In the genomic region with DNA sequence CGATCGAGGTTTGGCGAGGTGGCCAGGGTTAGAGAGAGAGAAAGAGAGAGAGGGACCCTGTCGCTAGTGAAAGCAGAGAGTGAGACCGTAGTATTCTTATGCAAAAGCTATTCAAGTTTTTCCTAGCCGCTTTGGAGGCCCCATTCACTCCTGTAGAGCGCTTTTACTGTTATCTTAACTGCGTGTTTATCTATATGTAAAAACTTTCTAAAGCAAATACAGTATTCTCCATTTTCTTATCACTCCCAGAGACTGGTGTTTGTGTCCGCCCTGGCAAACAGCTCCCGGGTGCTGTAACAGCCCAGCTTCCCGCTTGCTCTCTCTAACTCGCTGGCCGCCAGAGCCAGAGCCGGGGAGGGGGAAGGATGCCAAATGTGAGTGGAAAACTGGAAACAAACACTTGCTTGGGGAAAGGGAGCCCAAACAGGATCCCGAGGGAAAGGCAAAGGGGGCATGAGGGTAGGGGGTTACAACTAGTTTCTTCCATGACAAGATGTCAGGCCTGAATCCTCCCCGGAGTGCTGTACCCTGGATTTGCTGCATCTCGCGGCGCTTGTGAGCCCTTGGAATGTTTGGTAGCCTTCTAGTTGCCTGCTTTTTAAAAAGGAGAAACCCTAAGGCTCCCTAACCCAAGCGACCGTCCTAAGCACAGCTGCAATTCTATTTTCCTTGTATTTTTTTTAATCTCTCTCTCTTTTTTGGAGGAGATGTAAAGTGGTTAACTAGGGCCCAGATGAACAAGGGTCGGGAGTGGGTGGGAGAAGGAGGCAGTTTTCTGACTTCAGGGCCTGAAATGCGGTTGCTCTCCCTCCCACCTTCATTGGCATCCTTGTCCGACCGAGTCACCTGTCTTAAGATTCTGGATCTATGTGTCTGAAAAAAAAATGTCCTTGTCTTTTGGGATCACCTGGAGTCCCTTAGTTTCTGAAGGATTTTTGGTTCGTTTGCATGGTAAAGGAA, we compare ENCODE assay signal across 20 mouse cellular contexts. TPM values are rescaled to one million over a fixed set of nuclear protein-coding genes. Genes with fewer than 3 reads are reported as not detected.
A peak's percentile ranks its signal among the peaks of the same experiment; 100 is the strongest.
DNase-seq lines count a peak whose midpoint lies in the region; ATAC-seq and TF ChIP-seq lines count a peak whose summit lies in the region.
"Had no signal": no experiment of that assay in that cellular context is flagged by ENCODE, and none has a peak within 500 bp of the region (broad histone marks: within the 10 kb centered on the region; RNA-seq: fewer than 3 reads in every experiment).

No protein-coding gene starts in this region.

- DNase-seq in hindbrain, postnatal 0 days (ENCODE audit: low spot score), result no peak
- peak; percentile 40 for DNase-seq in embryonic facial prominence, embryonic 11.5 days (ENCODE audit: low spot score)
- no peak for DNase-seq in forebrain, postnatal 0 days
- DNase-seq in neural tube, embryonic 11.5 days (ENCODE audit: low spot score), result peak; percentile 54
- no peak for DNase-seq in T-cell, adult 2 months (ENCODE audit: low spot score)
- DNase-seq in frontal cortex, adult 2 months (ENCODE audit: extremely low spot score in 1 of 2, low spot score in 1 of 2), result no peak
- DNase-seq in B cell, adult 2 months, result no peak
- DNase-seq: adrenal gland, postnatal 25 days; cerebellum, adult 11-12 months; gastrocnemius, postnatal 14 days; right cerebral cortex, postnatal 25 days had no signal

- peaks cover 85% of the 10 kb centered on the region for H3K27me3 ChIP-seq in hindbrain, postnatal 0 days (ENCODE audit: insufficient read depth, low read length)
- H3K27me3 ChIP-seq in hindbrain, embryonic 12.5 days, result peaks cover 92% of the 10 kb centered on the region
- peaks cover 78% of the 10 kb centered on the region for H3K27me3 ChIP-seq in embryonic facial prominence, embryonic 11.5 days (ENCODE audit: control insufficient read depth, insufficient read depth, low read length)
- peaks cover 48% of the 10 kb centered on the region for H3K27me3 ChIP-seq in forebrain, postnatal 0 days (ENCODE audit: insufficient read depth, low read length)
- peaks cover 97% of the 10 kb centered on the region for H3K27me3 ChIP-seq in neural tube, embryonic 11.5 days (ENCODE audit: control insufficient read depth, insufficient read depth, low read length)

- no peak overlapping the region for H3K9ac ChIP-seq in hindbrain, postnatal 0 days (replicated peaks; ENCODE audit: low read length)
- no peak overlapping the region for H3K9ac ChIP-seq in hindbrain, embryonic 12.5 days
- H3K9ac ChIP-seq in embryonic facial prominence, embryonic 11.5 days (replicated peaks; ENCODE audit: low read length), result peak overlapping the region; percentile 50
- peak overlapping the region; percentile 29; the same call in 1 of the 2 replicates for H3K9ac ChIP-seq in forebrain, postnatal 0 days
- H3K9ac ChIP-seq in neural tube, embryonic 11.5 days (ENCODE audit: low read length), result no peak overlapping the region
- H3K9ac ChIP-seq: heart, embryonic 15.5 days; intestine, embryonic 15.5 days; liver, embryonic 14.5 days; neural tube, embryonic 13.5 days had no signal

- H3K36me3 ChIP-seq in hindbrain, postnatal 0 days (ENCODE audit: insufficient read depth, low read length), result no peaks in the 10 kb centered on the region
- H3K36me3 ChIP-seq in hindbrain, embryonic 12.5 days, result no peaks in the 10 kb centered on the region
- H3K36me3 ChIP-seq in embryonic facial prominence, embryonic 11.5 days (replicated peaks; ENCODE audit: control insufficient read depth, insufficient read depth, low read depth, low read length), result no peaks in the 10 kb centered on the region
- H3K36me3 ChIP-seq in forebrain, postnatal 0 days (ENCODE audit: insufficient read depth), result no peaks in the 10 kb centered on the region
- H3K36me3 ChIP-seq in neural tube, embryonic 11.5 days (ENCODE audit: control insufficient read depth, insufficient read depth, low read length), result no peaks in the 10 kb centered on the region
- H3K36me3 ChIP-seq: heart, embryonic 15.5 days; intestine, embryonic 15.5 days; neural tube, embryonic 13.5 days had no signal

- no peak for TF ChIP-seq CTCF in hindbrain, postnatal 0 days (IDR thresholded peaks at IDR 0.05; ENCODE audit: low read depth)
- TF ChIP-seq CTCF in forebrain, postnatal 0 days (IDR thresholded peaks at IDR 0.05; ENCODE audit: low read depth), result no peak

- 3% methylated on average over 26 of the region's 26 CpGs for WGBS in hindbrain, postnatal 0 days
- WGBS in hindbrain, embryonic 12.5 days, result under 1% methylated on average over 25 of the region's 26 CpGs
- under 1% methylated on average over 25 of the region's 26 CpGs for WGBS in embryonic facial prominence, embryonic 11.5 days
- WGBS in forebrain, postnatal 0 days, result 11% methylated on average over 26 of the region's 26 CpGs
- under 1% methylated on average over 26 of the region's 26 CpGs for WGBS in neural tube, embryonic 11.5 days

- H3K27ac ChIP-seq in hindbrain, postnatal 0 days, result no peak overlapping the region
- H3K27ac ChIP-seq in hindbrain, embryonic 12.5 days, result no peak overlapping the region
- no peak overlapping the region for H3K27ac ChIP-seq in embryonic facial prominence, embryonic 11.5 days (replicated peaks; ENCODE audit: low read depth, low read length)
- 0 out of 2 replicates have a peak overlapping the region, but pooled peaks have one; percentile 22 for H3K27ac ChIP-seq in forebrain, postnatal 0 days (ENCODE audit: low read depth, low read length)
- H3K27ac ChIP-seq in neural tube, embryonic 11.5 days (ENCODE audit: low read depth, low read length), result no peak overlapping the region
- H3K27ac ChIP-seq: heart, embryonic 15.5 days; intestine, embryonic 15.5 days; liver, embryonic 14.5 days; macrophage; neural tube, embryonic 13.5 days had no signal

- no peak overlapping the region for H3K4me2 ChIP-seq in hindbrain, postnatal 0 days (ENCODE audit: low read depth, low read length)
- H3K4me2 ChIP-seq in hindbrain, embryonic 12.5 days (replicated peaks), result no peak overlapping the region
- H3K4me2 ChIP-seq in embryonic facial prominence, embryonic 11.5 days (ENCODE audit: low read depth, low read length), result peak overlapping the region; percentile 11
- peak overlapping the region; percentile 23 for H3K4me2 ChIP-seq in forebrain, postnatal 0 days (ENCODE audit: low read depth)
- H3K4me2 ChIP-seq in neural tube, embryonic 11.5 days (ENCODE audit: low read depth), result no peak overlapping the region
- H3K4me2 ChIP-seq: heart, embryonic 15.5 days; intestine, embryonic 15.5 days; neural tube, embryonic 13.5 days had no signal

- peak overlapping the region; percentile 1; the same call in 1 of the 2 replicates for H3K4me3 ChIP-seq in hindbrain, postnatal 0 days (ENCODE audit: low read length)
- H3K4me3 ChIP-seq in hindbrain, embryonic 12.5 days, result no peak overlapping the region
- H3K4me3 ChIP-seq in embryonic facial prominence, embryonic 11.5 days (ENCODE audit: low read depth, low read length), result peak overlapping the region; percentile 17
- peak overlapping the region; percentile 23 for H3K4me3 ChIP-seq in forebrain, postnatal 0 days (ENCODE audit: low read depth, low read length)
- H3K4me3 ChIP-seq in neural tube, embryonic 11.5 days (ENCODE audit: low read depth, low read length), result no peak overlapping the region
- H3K4me3 ChIP-seq: erythroblast, embryonic 14.5 days; heart, embryonic 15.5 days; intestine, embryonic 15.5 days; neural tube, embryonic 13.5 days had no signal

- no peaks in the 10 kb centered on the region for H3K9me3 ChIP-seq in hindbrain, postnatal 0 days (ENCODE audit: low read length)
- H3K9me3 ChIP-seq in hindbrain, embryonic 12.5 days (replicated peaks), result no peaks in the 10 kb centered on the region
- H3K9me3 ChIP-seq in embryonic facial prominence, embryonic 11.5 days (replicated peaks; ENCODE audit: control insufficient read depth, low read length), result no peaks in the 10 kb centered on the region
- no peaks in the 10 kb centered on the region for H3K9me3 ChIP-seq in forebrain, postnatal 0 days (ENCODE audit: low read length)
- no peaks in the 10 kb centered on the region for H3K9me3 ChIP-seq in neural tube, embryonic 11.5 days (ENCODE audit: control insufficient read depth, low read length)
- H3K9me3 ChIP-seq: heart, embryonic 15.5 days; intestine, embryonic 15.5 days; neural tube, embryonic 13.5 days had no signal

- H3K4me1 ChIP-seq in hindbrain, postnatal 0 days (ENCODE audit: insufficient read depth, low read length), result 0 out of 2 replicates have a peak, but pooled peaks cover 3% of the 10 kb centered on the region
- H3K4me1 ChIP-seq in hindbrain, embryonic 12.5 days, result peaks cover 18% of the 10 kb centered on the region
- H3K4me1 ChIP-seq in embryonic facial prominence, embryonic 11.5 days (ENCODE audit: control insufficient read depth, insufficient read depth, low read length), result no peaks in the 10 kb centered on the region
- H3K4me1 ChIP-seq in forebrain, postnatal 0 days (ENCODE audit: insufficient read depth), result no peaks in the 10 kb centered on the region
- 0 out of 2 replicates have a peak, but pooled peaks cover 3% of the 10 kb centered on the region for H3K4me1 ChIP-seq in neural tube, embryonic 11.5 days (ENCODE audit: control insufficient read depth, insufficient read depth, low read length)

- no peak for ATAC-seq in hindbrain, postnatal 0 days
- ATAC-seq in hindbrain, embryonic 12.5 days (ENCODE audit: low FRiP score), result no peak
- no peak for ATAC-seq in embryonic facial prominence, embryonic 11.5 days (replicated peaks; ENCODE audit: insufficient number of reproducible peaks, low FRiP score, low TSS enrichment, low read depth)
- ATAC-seq in forebrain, postnatal 0 days, result no peak
- ATAC-seq in neural tube, embryonic 11.5 days (ENCODE audit: insufficient read depth, low FRiP score, low TSS enrichment), result no peak
- ATAC-seq: intestine, embryonic 15.5 days; Patski had no signal

RNA-seq across cellular contexts. Expression of a gene that starts 11.9 kb away (rescaled TPM):
- total RNA-seq in hindbrain, postnatal 0 days (2014; rRNA removed), result 0.63 and 0.86 TPM in 2 replicates
- polyA plus RNA-seq in hindbrain, postnatal 0 days (2015; fragmentation: Nextera tagmentation; extraction: Ambion mirVana), result 1.1 TPM in 1 of 2 replicates, not detected in the other
- polyA plus RNA-seq in hindbrain, embryonic 12.5 days (2016; fragmentation: Nextera tagmentation; extraction: Ambion mirVana), result 0.45 and 0.68 TPM in 2 replicates
- 9.5 and 10.5 TPM in 2 replicates for polyA plus RNA-seq in embryonic facial prominence, embryonic 11.5 days (2014; fragmentation: Nextera tagmentation; extraction: Ambion mirVana)
- 3.5 and 12.0 TPM in 2 replicates for total RNA-seq in forebrain, postnatal 0 days (2014; rRNA removed)
- 9.5 and 16.6 TPM in 2 replicates for polyA plus RNA-seq in forebrain, postnatal 0 days (2015; fragmentation: Nextera tagmentation; extraction: Ambion mirVana)
- polyA plus RNA-seq in neural tube, embryonic 11.5 days (2014; fragmentation: Nextera tagmentation; extraction: Ambion mirVana), result 0.13 and 0.19 TPM in 2 replicates
- 0.74 and 1.2 TPM in 2 replicates for polyA plus RNA-seq in frontal cortex, adult 2 months (2012; rRNA removed)
- total RNA-seq: adrenal gland, postnatal 25 days; gastrocnemius, postnatal 14 days had no signal
- polyA plus RNA-seq: erythroblast, embryonic 14.5 days; heart, embryonic 15.5 days; intestine, embryonic 15.5 days; macrophage; neural tube, embryonic 13.5 days; stomach, embryonic 14.5 days had no signal

Comparison
In these comparisons a context has a peak if more than half of its experiments do, and no peak if none do; other contexts are left out.
1. H3K4me3 ChIP-seq: peak in hindbrain, postnatal 0 days (single experiment), embryonic facial prominence, embryonic 11.5 days (single experiment) and forebrain, postnatal 0 days (single experiment); none in hindbrain, embryonic 12.5 days (single experiment) and neural tube, embryonic 11.5 days (single experiment).
2. DNase-seq: peak in embryonic facial prominence, embryonic 11.5 days (single experiment) and neural tube, embryonic 11.5 days (single experiment); none in hindbrain, postnatal 0 days (single experiment), forebrain, postnatal 0 days (single experiment), T-cell, adult 2 months (single experiment), frontal cortex, adult 2 months (0 of 2) and B cell, adult 2 months (0 of 2).
3. H3K4me2 ChIP-seq: peak in embryonic facial prominence, embryonic 11.5 days (single experiment) and forebrain, postnatal 0 days (single experiment); none in hindbrain, postnatal 0 days (single experiment), hindbrain, embryonic 12.5 days (single experiment) and neural tube, embryonic 11.5 days (single experiment).
4. H3K9ac ChIP-seq: peak in embryonic facial prominence, embryonic 11.5 days (single experiment) and forebrain, postnatal 0 days (single experiment); none in hindbrain, postnatal 0 days (single experiment), hindbrain, embryonic 12.5 days (single experiment) and neural tube, embryonic 11.5 days (single experiment).